Mouse (Mus musculus): Measurements from ENCODE around the gene 4833423E24Rik. TPM values are rescaled to one million over a fixed set of nuclear protein-coding genes. Genes with fewer than 3 reads are reported as not detected.

4833423E24Rik gene
- polyA plus RNA-seq (2012; rRNA removed; ENCODE audit: low replicate concordance) = 0.43 TPM in 1 of 2 replicates, not detected in the other

GRCm38 (mm10) chr2:85518879-85519278 lies at the start of gene 4833423E24Rik:
Gene 4833423E24Rik (minus strand): TSS chr2:85519024.

DNA sequence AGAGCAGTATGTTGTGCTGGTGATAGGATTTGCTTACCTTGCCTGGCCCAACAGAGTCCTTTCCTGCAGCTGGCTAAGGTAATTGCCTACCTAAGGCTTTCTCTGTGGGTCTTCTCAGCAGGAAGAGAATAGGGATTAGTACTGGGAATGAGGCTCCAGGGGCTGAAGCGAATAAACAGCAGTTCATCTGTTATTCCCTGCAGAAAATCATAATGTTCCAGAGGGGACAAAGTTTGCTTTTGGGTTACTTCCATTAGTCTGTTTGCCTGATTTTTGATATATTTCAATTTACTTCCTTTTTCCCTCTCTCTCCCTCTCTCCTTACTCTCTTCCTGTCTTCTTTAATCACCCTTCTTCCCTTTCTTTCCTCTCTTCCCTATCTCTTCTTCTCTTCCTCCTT lies 75.3 kb downstream of the 4833423E24Rik start, which contains the start of gene Olfr995:
Gene Olfr995, minus strand, starts transcription at position 101 of the 400 bp plus-strand sequence.

DNA sequence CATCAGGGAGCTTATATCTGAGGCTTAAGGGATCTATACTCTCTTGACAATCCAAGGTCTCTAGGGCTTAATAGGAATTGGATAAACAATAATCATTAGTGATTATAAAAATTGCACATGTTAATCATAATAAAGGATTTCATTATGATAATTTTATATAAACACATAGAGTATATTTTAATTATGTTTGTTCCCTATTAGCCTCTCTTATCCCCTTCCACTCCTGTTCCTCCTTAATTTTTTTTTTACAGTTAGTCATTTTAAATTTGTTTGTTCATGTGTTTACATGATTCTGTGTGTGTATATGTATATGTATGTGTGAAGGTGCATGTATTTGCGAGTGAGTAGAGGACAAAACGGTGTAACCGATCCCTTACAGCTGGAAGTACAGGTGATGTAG lies 82.5 kb downstream of the 4833423E24Rik start, which contains the start of gene Olfr994:
Gene Olfr994, minus strand, starts transcription at position 101 of the 400 bp plus-strand sequence.

Other genes with a start within 250 kb of the 4833423E24Rik start
- not detected in 2 replicates for gene Olfr987, start 179.7 kb downstream of the 4833423E24Rik start, polyA plus RNA-seq (2012; rRNA removed; ENCODE audit: low replicate concordance)
- gene Olfr988, start 155.8 kb downstream of the 4833423E24Rik start, polyA plus RNA-seq (2012; rRNA removed; ENCODE audit: low replicate concordance) = not detected in 2 replicates
- not detected in 2 replicates for gene Olfr992, start 109.6 kb downstream of the 4833423E24Rik start, polyA plus RNA-seq (2012; rRNA removed; ENCODE audit: low replicate concordance)
- not detected in 2 replicates for gene Olfr993, start 104.1 kb downstream of the 4833423E24Rik start, polyA plus RNA-seq (2012; rRNA removed; ENCODE audit: low replicate concordance)
- not detected in 2 replicates for gene Olfr994, start 82.6 kb downstream of the 4833423E24Rik start, polyA plus RNA-seq (2012; rRNA removed; ENCODE audit: low replicate concordance)
- not detected in 2 replicates for gene Olfr995, start 75.4 kb downstream of the 4833423E24Rik start, polyA plus RNA-seq (2012; rRNA removed; ENCODE audit: low replicate concordance)
- not detected in 2 replicates for gene Olfr996, start 60.2 kb upstream of the 4833423E24Rik start, polyA plus RNA-seq (2012; rRNA removed; ENCODE audit: low replicate concordance)
- not detected in 2 replicates for gene Olfr998, start 69.9 kb upstream of the 4833423E24Rik start, polyA plus RNA-seq (2012; rRNA removed; ENCODE audit: low replicate concordance)
- gene Olfr1000, start 92.9 kb upstream of the 4833423E24Rik start, polyA plus RNA-seq (2012; rRNA removed; ENCODE audit: low replicate concordance) = not detected in 2 replicates
- not detected in 2 replicates for gene Olfr1002, start 131.7 kb upstream of the 4833423E24Rik start, polyA plus RNA-seq (2012; rRNA removed; ENCODE audit: low replicate concordance)
- not detected in 2 replicates for gene Olfr154, start 145.4 kb upstream of the 4833423E24Rik start, polyA plus RNA-seq (2012; rRNA removed; ENCODE audit: low replicate concordance)
- not detected in 2 replicates for gene Olfr1006, start 159.7 kb upstream of the 4833423E24Rik start, polyA plus RNA-seq (2012; rRNA removed; ENCODE audit: low replicate concordance)
- gene Olfr1008, start 170.4 kb upstream of the 4833423E24Rik start, polyA plus RNA-seq (2012; rRNA removed; ENCODE audit: low replicate concordance) = not detected in 2 replicates
- gene Olfr1009, start 196.4 kb upstream of the 4833423E24Rik start, polyA plus RNA-seq (2012; rRNA removed; ENCODE audit: low replicate concordance) = not detected in 2 replicates
- not detected in 2 replicates for gene Olfr1012, start 243.7 kb upstream of the 4833423E24Rik start, polyA plus RNA-seq (2012; rRNA removed; ENCODE audit: low replicate concordance)
- gene Olfr1013, start 248.1 kb upstream of the 4833423E24Rik start, polyA plus RNA-seq (2012; rRNA removed; ENCODE audit: low replicate concordance) = not detected in 2 replicates

Data from mammary gland, adult 2 months (tissue).